Mouse (Mus musculus): Measurements from ENCODE around the gene Gm20498.
A peak's percentile ranks its signal among the peaks of the same experiment; 100 is the strongest.

Gm20498 gene

DNA sequence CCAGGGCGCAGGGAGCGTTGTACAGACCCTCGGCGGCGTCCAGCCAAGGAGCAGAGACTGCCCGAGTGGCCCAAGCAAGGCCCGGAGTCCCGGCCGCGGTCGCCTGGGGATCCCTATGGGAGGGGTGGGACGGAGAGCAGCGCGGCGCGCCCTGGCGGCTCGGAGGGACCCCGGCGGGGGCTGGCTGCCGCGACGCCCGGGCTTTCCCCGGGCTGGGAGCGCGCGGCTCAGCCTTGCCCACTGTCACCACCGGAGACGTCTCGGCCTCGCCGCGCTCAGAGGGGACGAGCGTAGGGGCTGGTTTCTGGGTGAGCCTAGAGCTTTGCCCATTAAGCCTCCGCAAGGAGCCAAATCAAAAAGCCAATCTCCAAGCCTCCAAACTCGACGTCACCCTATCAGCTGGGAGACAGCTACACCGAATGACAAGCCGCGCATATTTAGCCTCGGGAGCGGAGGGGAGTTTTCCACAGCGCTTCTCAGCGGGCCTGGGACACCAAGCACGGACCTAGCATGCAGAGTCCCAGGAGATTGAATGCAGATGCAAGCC, 199.8 kb downstream of the Gm20498 start, which contains the start of gene Slc8a3:
TSS of gene Slc8a3 (minus strand) at position 306 of the 547 bp plus-strand sequence.
- DNase-seq (ENCODE audit: low spot score in 2 of 2) = peak; percentile 62 to 65

DNA sequence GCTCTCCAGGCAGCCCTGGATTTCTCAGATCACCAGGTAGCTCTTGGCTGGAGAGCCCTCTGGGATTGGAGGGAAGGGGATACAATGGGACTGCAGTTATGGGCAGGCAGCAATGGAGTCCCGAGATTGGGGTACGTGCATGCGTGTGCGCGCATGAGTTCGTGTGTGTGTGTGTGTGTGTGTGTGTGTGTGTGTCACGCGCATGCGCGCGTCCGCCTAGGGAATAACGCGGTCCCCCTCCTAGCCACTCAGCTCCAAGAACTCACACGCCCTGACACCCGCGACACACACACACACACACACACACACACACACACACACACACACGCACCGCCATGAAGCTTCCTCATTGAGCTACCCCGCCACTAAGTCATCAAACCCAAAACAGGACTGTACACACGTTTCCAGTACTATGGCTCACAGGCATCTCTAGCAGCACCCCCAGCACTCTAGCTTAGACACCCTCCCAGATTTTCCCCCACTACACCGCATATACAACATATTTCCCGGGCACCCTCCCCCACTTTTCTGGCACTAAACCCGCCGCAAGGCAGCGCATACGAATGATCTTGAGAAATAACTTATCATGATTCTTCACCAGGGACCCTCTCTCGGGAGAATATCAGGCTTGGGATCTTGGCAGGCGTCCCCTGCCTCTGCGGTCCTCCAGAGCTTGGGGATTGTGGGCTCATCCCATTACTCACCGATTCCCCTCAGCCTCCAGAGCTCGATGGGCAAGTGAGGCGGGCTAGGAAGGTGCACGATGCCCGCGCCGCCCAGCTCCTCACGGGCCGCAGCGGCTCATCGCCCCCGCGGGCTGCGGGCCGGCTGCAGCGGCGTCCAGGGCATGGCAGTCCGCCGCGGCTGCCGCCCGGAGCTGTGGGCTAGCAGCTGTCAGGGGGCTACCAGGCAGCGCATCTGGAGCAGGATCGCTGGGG, 200.5 kb downstream of the Gm20498 start:
- peak; percentile 56 to 57 for DNase-seq (ENCODE audit: low spot score in 2 of 2)

DNA sequence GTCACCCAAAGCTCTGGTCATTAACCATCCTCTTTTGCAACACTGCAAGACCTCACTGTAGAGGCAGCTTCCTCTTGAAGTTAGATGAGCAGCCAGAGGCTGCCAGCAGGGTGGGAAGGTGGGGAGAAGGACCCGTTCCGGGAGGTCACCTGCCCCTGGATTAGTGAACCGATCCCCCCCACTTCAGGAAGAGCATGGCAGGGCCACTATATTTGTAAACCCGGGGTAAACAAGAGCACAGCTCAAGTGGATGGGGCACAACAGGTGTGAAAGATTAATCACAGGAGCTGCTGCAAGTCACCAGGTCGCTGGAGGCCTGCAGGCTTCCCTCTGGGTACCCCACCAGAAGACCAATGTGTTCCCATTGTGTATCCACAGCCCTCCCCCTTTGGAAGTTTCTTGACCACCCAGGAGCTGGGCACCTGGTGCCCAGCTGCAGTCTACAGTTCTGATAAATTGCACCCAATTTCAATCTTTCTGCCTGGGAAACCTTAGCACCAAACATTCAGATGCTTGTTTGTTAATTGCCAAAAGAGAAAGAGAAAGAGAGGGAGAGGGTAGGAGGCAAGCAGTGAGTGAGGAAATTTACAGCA, 201.6 kb downstream of the Gm20498 start:
- DNase-seq (ENCODE audit: low spot score in 2 of 2) = no peak

DNA sequence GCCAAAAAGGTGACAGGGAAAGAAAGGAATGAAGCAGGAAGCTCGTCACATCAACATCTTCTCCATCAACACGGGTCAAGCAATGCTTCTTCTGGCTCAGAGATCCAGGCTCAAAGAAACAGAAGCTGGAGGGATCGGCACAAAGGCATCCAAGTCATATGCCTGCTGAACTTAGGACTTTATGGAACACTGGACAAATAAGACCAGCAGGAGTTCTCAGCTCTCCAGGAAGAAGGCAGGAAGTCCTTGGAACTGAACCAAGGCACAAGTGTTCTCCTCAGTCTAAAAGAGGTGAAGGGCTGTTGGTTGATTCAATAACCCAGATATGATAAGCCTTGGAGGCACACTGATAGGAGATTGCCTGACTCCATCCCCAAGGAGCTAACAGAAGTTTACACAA, 207.7 kb downstream of the Gm20498 start:
- no peak for DNase-seq (ENCODE audit: low spot score in 2 of 2)

DNA sequence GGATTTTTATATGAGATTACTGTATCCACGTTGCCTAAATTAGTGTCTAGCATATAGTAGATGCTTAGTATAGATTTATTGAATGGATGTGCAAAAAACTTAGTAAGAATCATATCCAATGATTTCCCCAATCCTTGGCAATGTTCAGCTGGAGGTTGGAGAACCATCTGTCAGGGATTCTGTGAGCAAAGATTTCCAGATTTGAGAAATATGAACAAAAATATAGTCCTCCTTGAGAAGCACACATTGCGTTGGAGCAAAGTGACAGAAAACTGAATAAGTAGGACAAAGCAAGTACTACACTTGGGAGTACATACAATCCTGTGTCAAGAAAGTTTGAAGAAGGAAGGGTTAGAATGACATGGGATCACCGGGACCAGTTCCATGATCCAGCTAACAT, 208.6 kb downstream of the Gm20498 start:
- no peak for DNase-seq (ENCODE audit: low spot score in 2 of 2)

DNA sequence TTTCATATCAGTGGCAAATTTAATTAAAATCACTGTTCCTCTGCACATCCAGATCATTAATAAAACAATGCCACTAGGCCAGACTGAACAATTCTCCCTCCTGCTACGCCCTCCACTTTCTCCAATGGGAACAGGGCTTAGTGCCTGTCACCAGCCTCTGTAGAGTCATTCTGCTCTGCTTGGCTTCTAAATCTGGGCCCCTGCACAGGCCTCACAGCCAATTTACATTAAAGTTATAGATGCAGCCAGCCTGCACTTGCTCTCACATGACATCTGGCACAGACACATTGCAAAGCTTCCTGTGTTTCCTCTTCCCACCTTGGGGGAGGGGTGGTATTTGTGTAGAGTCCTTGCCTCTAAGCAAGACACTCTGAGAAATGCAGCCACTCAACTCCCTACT, 211.7 kb downstream of the Gm20498 start:
- DNase-seq (ENCODE audit: low spot score in 2 of 2) = no peak

DNA sequence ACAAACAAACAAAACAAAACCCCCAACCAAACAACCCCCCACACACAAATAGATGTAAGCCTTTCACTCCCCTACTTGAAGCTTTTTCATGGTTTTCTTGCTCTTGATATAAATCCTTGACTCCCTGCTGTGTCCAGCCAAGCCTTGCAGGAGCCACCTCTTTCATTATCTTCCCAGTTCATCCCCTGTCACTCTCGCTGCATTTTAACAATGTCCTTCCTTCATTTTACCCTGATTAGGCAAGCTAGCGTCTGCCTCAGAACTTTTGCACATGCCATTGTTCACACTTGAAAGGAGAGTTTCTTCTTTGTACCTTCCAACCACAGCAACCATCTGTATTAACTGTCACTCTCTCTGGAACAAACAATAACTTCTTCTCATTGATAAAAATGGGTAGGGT, 214.9 kb downstream of the Gm20498 start:
- no peak for DNase-seq (ENCODE audit: low spot score in 2 of 2)

DNA sequence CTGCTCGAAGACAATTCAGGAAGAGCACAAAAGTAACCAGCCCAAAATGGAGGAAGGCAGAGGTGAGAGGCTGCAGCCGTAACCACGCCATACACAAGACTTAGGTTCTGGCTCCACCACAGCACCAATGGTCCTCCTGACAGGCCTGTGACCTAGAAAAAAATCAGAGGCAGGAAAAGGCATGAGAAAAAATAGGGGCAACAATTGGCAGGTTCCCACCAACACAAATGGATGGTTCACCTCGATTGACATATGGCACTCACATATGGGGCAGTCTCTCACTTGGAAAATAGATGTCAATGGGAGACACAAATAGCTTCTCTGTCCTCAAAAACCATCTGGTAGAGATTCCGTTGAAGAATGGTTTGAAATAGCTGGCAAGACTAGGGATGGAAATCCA, 216.8 kb downstream of the Gm20498 start:
- no peak for DNase-seq (ENCODE audit: low spot score in 2 of 2)
